Mouse (Mus musculus) hematopoietic stem cell, adult 5-6 weeks (primary cell): Measurements from ENCODE around the gene Krt6b. TPM values are rescaled to one million over a fixed set of nuclear protein-coding genes. Genes with fewer than 3 reads are reported as not detected.

Experiments
- ATAC-seq, 2 experiments: fragments of 125-278 bp in 1 of 2; replicated peaks in 1 of 2; 2 replicates each; pipeline ENCODE4 v1.8.0; 2016 to 2017; ENCODE audit warnings: inconsistent platforms in 2 of 2, mild to moderate bottlenecking in 2 of 2, moderate number of reproducible peaks in 2 of 2, low read depth in 1 of 2, moderate TSS enrichment in 1 of 2; ENCODE audit not compliant: low FRiP score in 2 of 2, poor library complexity in 2 of 2, severe bottlenecking in 2 of 2, insufficient read depth in 1 of 2, low TSS enrichment in 1 of 2
- total RNA-seq: library from RNA; stranded (forward); fragments of 172-1452, 232-1000 nt; gene quantifications from 2 replicates; pipeline ENCODE4 v1.2.3, GENCODE M21; 2017

Gene Krt6b
- total RNA-seq, 1 experiment from 2014 or later, result not detected

- no peak for ATAC-seq
Observed at GRCm38 (mm10) chr15:101627884-101628283, 52.2 kb downstream of the Krt6b start, which contains the start of gene Gm5414. TSS of gene Gm5414 (minus strand) at chr15:101628188.

Other genes with a start within 250 kb of the Krt6b start
- gene Krt87, start 241.5 kb downstream of the Krt6b start, total RNA-seq, result 0.44 TPM in 1 of 2 replicates, not detected in the other
- gene Krt88, start 232.5 kb downstream of the Krt6b start, total RNA-seq, result not detected in 2 replicates
- not detected in 2 replicates for gene Krt81, start 216.5 kb downstream of the Krt6b start, total RNA-seq
- not detected in 2 replicates for gene Krt86, start 206.8 kb downstream of the Krt6b start, total RNA-seq
- 0.56 TPM in 1 of 2 replicates, not detected in the other for gene Krt83, start 188.8 kb downstream of the Krt6b start, total RNA-seq
- gene Gm49425, start 163.0 kb downstream of the Krt6b start, total RNA-seq, result not detected in 2 replicates
- gene Krt84, start 147.5 kb downstream of the Krt6b start, total RNA-seq, result not detected in 2 replicates
- not detected in 2 replicates for gene Krt82, start 129.6 kb downstream of the Krt6b start, total RNA-seq
- gene Krt90, start 117.3 kb downstream of the Krt6b start, total RNA-seq, result not detected in 2 replicates
- not detected in 2 replicates for gene Krt75, start 106.4 kb downstream of the Krt6b start, total RNA-seq
- gene Gm5414, start 52.1 kb downstream of the Krt6b start, total RNA-seq, result not detected in 2 replicates
- gene Gm5478, start 32.9 kb downstream of the Krt6b start, total RNA-seq, result 0.10 TPM in 1 of 2 replicates, not detected in the other
- gene Krt6a, start 14.0 kb upstream of the Krt6b start, total RNA-seq, result not detected in 2 replicates
- not detected in 2 replicates for gene Krt5, start 32.6 kb upstream of the Krt6b start, total RNA-seq
- gene Krt71, start 62.8 kb upstream of the Krt6b start, total RNA-seq, result not detected in 2 replicates
- not detected in 2 replicates for gene Krt72, start 106.2 kb upstream of the Krt6b start, total RNA-seq
- gene Krt73, start 122.1 kb upstream of the Krt6b start, total RNA-seq, result not detected in 2 replicates
- not detected in 2 replicates for gene Krt2, start 137.9 kb upstream of the Krt6b start, total RNA-seq
- not detected in 2 replicates for gene Krt1, start 170.5 kb upstream of the Krt6b start, total RNA-seq
- not detected in 2 replicates for gene Krt77, start 189.4 kb upstream of the Krt6b start, total RNA-seq
- gene Krt76, start 212.6 kb upstream of the Krt6b start, total RNA-seq, result not detected in 2 replicates
- gene Krt4, start 244.4 kb upstream of the Krt6b start, total RNA-seq, result not detected in 2 replicates